Mouse (Mus musculus) neural tube, embryonic 13.5 days (tissue): ENCODE results near the gene Zkscan14. TPM values are rescaled to one million over a fixed set of nuclear protein-coding genes. Genes with fewer than 3 reads are reported as not detected.
"Not testable (repeated sequence)": the region's sequence is repeated elsewhere in the genome, so short reads cannot be mapped to it uniquely, and the experiment has no call there.

Experiments used
- ATAC-seq: fragments of 200-750 bp; cut with Nextera tagmentation; 2 replicates; pipeline ENCODE4 v1.8.0; 2017; ENCODE audit warnings: low read depth, mild to moderate bottlenecking, moderate TSS enrichment, moderate library complexity
- H3K27ac ChIP-seq: fragments of 300-500 bp; sonication (generic); replicated peaks from 2 replicates; pipeline ENCODE4 v1.5.1; 2015; ENCODE audit warnings: moderate library complexity, mild to moderate bottlenecking, inconsistent platforms
- H3K27me3 ChIP-seq: fragments of 300-500 bp; sonication (generic); 2 replicates; pipeline ENCODE4 v1.6.1; 2015; ENCODE audit warnings: mild to moderate bottlenecking, inconsistent platforms
- H3K36me3 ChIP-seq: fragments of 300-500 bp; sonication (generic); 2 replicates; pipeline ENCODE4 v1.6.1; 2015; ENCODE audit warnings: mild to moderate bottlenecking, inconsistent platforms
- H3K4me1 ChIP-seq: fragments of 300-500 bp; sonication (generic); replicated peaks from 2 replicates; pipeline ENCODE4 v1.6.1; 2015; ENCODE audit warnings: inconsistent platforms
- H3K4me2 ChIP-seq: fragments of 300-500 bp; sonication (generic); 2 replicates; pipeline ENCODE4 v1.6.1; 2015; ENCODE audit warnings: inconsistent platforms, mild to moderate bottlenecking, moderate library complexity
- H3K4me3 ChIP-seq: fragments of 300-500 bp; sonication (generic); 2 replicates; pipeline ENCODE4 v1.5.1; 2015; ENCODE audit warnings: mild to moderate bottlenecking, inconsistent platforms
- H3K9ac ChIP-seq: fragments of 300-500 bp; sonication (generic); 2 replicates; pipeline ENCODE4 v1.6.1; 2015; ENCODE audit warnings: moderate library complexity, mild to moderate bottlenecking, inconsistent platforms
- H3K9me3 ChIP-seq: fragments of 300-500 bp; sonication (generic); 2 replicates; pipeline ENCODE4 v1.6.1; 2016; ENCODE audit warnings: inconsistent platforms
- WGBS: fragments of 180-500 bp; shearing (Covaris S2); methylation state at CpG from one replicate; pipeline ENCODE4 v1.1.7; 2015; 5-methylcytosine and 5-hydroxymethylcytosine counted together
- polyA plus RNA-seq: library from polyadenylated mRNA; unstranded; fragments of >200 nt; fragmentation: Nextera tagmentation; extraction: Ambion mirVana; gene quantifications from 2 replicates; pipeline ENCODE4 v1.2.1, GENCODE M21; 2015

Gene Zkscan14
- polyA plus RNA-seq: 13.6 and 14.6 TPM in 2 replicates

- Histone ChIP-seq H3K4me1 (peaks cover 35% of the 10 kb centered on the region), H3K4me3 (peak within 1 kb of the TSS; percentile 89), H3K9me3 (no peaks in the 10 kb centered on the region), H3K27me3 (no peaks in the 10 kb centered on the region), H3K4me2 (peak within 1 kb of the TSS; percentile 98), H3K27ac (peak within 1 kb of the TSS; percentile 74), H3K9ac (peak within 1 kb of the TSS; percentile 91), H3K36me3 (peaks cover 20% of the 10 kb centered on the region)
- ATAC-seq: no peak
- WGBS: 1% methylated on average over 37 of the region's 37 CpGs
Measured at GRCm38 (mm10) chr5:145201321-145201991, at the start of gene Zkscan14. Zkscan14 (minus strand) TSS chr5:145201868.

- Histone ChIP-seq H3K27ac (no peak overlapping the region), H3K4me1 (no peaks in the 10 kb centered on the region), H3K4me3 (no peak overlapping the region), H3K36me3 (peaks cover 69% of the 10 kb centered on the region), H3K9ac (no peak overlapping the region), H3K27me3 (no peaks in the 10 kb centered on the region), H3K4me2 (no peak overlapping the region), H3K9me3 (no peaks in the 10 kb centered on the region)
- WGBS: 91% methylated on average over 3 of the region's 3 CpGs
- no peak for ATAC-seq
Measured at GRCm38 (mm10) chr5:145249520-145249919, 47.9 kb upstream of the Zkscan14 start.

DNA sequence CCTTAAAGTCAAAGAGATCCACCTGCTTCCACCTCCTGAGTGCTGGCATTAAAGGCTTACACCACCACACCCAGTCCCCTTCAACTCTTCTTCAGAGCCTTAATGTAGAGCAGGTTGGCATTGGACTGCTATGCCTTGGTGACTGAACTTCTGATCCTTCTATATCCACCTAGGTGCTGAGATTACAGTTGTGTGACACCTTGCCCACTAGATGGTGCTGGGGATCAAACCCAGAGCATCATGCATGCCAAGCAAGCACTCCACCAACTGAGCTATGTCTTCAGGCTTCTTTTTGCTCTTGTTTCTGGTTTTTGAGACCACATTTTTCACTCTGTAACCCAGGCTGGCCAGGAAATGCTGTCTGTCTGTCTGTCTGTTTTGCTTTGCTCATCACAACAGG, 33.0 kb upstream of the Zkscan14 start:
- H3K9me3 ChIP-seq: no peaks in the 10 kb centered on the region
- H3K4me1 ChIP-seq: peaks cover 23% of the 10 kb centered on the region
- H3K27me3 ChIP-seq: no peaks in the 10 kb centered on the region
- H3K4me3 ChIP-seq: no peak overlapping the region
- H3K4me2 ChIP-seq: no peak overlapping the region
- no peak overlapping the region for H3K27ac ChIP-seq
- ATAC-seq: no peak
- peaks cover 59% of the 10 kb centered on the region for H3K36me3 ChIP-seq
- H3K9ac ChIP-seq: no peak overlapping the region

DNA sequence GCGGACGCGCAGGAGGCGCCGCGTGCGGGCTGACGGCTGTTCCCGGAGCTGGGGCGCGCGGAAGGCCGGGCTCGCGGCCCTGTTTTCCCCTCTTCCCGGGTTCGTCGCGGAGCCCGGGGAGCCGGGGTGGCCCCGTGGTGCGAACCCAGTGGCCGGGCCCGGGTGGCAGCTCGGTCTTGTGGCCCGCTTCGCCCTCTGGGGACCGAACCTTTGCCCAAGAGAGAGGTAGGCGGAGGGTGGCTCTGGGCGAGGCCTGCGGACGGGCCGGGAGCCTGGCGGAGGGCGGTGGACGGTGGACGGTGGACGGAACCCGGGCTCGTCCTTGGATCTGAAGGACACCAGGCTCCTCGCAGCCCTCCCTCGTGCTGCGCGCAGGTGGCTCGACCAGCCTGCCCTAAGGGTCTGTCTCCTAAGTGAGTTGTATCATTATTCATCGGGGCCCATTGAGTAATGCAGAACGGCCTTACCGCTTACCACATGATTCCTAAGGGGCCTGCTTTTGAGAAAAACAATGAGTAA, 30.3 kb upstream of the Zkscan14 start:
- peak; percentile 72 for ATAC-seq
- Histone ChIP-seq H3K4me2 (peak overlapping the region; percentile 85), H3K27ac (peak overlapping the region; percentile 94), H3K27me3 (no peaks in the 10 kb centered on the region), H3K36me3 (peaks cover 35% of the 10 kb centered on the region), H3K4me1 (peaks cover 23% of the 10 kb centered on the region), H3K9ac (peak overlapping the region; percentile 99), H3K9me3 (no peaks in the 10 kb centered on the region), H3K4me3 (peak overlapping the region; percentile 100)
- WGBS: under 1% methylated on average over 23 of the region's 49 CpGs

GRCm38 (mm10) chr5:145231367-145231871, 29.8 kb upstream of the Zkscan14 start, which contains the start of gene Zfp655:
Zfp655 (plus strand) TSS chr5:145231715.
- H3K27me3 ChIP-seq: no peaks in the 10 kb centered on the region
- H3K4me2 ChIP-seq: peak within 1 kb of the TSS; percentile 85
- H3K27ac ChIP-seq: peak within 1 kb of the TSS; percentile 94
- peaks cover 31% of the 10 kb centered on the region for H3K36me3 ChIP-seq
- peak within 1 kb of the TSS; percentile 100 for H3K4me3 ChIP-seq
- under 1% methylated on average over 42 of the region's 42 CpGs for WGBS
- peak within 1 kb of the TSS; percentile 99 for H3K9ac ChIP-seq
- ATAC-seq: peak; percentile 97
- no peaks in the 10 kb centered on the region for H3K9me3 ChIP-seq
- H3K4me1 ChIP-seq: peaks cover 23% of the 10 kb centered on the region

DNA sequence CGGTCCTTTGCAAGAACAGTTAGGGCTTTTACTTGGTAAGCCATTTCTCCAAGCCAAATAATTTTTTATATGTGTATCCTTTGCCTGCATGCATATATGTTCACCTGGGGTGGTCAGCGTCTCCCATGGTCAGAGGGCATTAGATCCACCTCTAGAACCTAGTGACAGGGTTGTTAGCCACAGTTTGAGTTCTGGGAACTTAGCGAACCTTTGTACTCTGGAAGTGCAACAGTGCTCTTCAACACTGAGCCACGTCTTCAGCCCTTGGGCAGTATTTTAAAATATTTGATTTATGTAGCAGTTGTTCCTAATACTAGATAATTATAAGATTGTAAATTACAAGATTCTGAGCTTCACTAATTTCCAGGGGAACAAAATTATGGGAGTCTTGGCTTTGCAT, 29.0 kb upstream of the Zkscan14 start:
- peak overlapping the region; percentile 94 for H3K27ac ChIP-seq
- 82% methylated on average over 4 of the region's 4 CpGs for WGBS
- H3K4me1 ChIP-seq: peaks cover 23% of the 10 kb centered on the region
- H3K27me3 ChIP-seq: no peaks in the 10 kb centered on the region
- H3K36me3 ChIP-seq: peaks cover 24% of the 10 kb centered on the region
- peak overlapping the region; percentile 85 for H3K4me2 ChIP-seq
- H3K4me3 ChIP-seq: peak overlapping the region; percentile 100; the same call in 1 of the 2 replicates
- ATAC-seq: no peak
- H3K9me3 ChIP-seq: no peaks in the 10 kb centered on the region
- peak overlapping the region; percentile 99 for H3K9ac ChIP-seq

DNA sequence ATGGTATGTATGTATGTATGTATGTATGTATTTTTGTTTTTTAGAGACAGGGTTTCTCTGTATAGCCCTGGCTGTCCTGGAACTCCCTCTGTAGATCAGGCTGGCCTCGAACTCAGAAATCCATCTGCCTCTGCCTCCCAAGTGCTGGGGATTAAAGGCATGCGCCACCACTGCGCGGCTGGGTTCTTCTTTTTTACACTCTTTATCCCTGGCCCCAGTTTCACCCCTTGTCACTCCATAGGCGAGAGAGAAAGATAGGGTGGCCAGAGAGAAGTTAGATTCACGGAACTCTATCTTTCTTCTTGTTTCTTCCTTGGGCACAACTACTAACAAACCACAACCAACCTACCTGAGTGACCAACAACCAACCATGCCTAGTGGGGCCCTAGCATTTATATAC, 27.6 kb upstream of the Zkscan14 start:
- H3K9me3 ChIP-seq, H3K27ac ChIP-seq, H3K27me3 ChIP-seq, H3K9ac ChIP-seq, ATAC-seq, H3K4me3 ChIP-seq, H3K4me2 ChIP-seq: not testable (repeated sequence)
- Histone ChIP-seq H3K4me1 (peaks cover 23% of the 10 kb centered on the region), H3K36me3 (peaks cover 10% of the 10 kb centered on the region)
- WGBS: 84% methylated on average over 6 of the region's 6 CpGs

DNA sequence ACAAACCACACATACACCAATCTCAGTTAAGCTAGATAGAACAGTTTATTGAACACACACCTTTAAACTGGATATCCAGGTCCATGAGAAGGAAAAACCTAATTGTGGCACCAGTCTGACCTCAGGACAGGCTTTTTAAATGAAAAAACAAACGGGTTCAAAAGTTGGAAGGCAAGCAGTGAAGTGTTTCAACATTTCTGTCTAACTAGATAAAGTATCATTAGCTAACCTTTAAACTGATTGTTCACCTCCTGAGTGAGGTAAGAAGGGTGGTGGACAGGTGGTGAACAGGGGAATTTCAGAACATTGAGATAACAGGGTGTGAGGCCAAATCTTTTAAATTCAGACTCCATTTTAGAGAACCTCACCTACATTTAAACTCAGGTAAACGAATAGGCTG, 24.8 kb upstream of the Zkscan14 start:
- Histone ChIP-seq H3K27ac (no peak overlapping the region), H3K4me1 (peaks cover 6% of the 10 kb centered on the region), H3K4me3 (no peak overlapping the region), H3K9ac (no peak overlapping the region), H3K4me2 (no peak overlapping the region), H3K9me3 (no peaks in the 10 kb centered on the region), H3K36me3 (peaks cover 7% of the 10 kb centered on the region), H3K27me3 (no peaks in the 10 kb centered on the region)
- ATAC-seq: no peak
- WGBS: 65% methylated on average over 2 of the region's 2 CpGs

DNA sequence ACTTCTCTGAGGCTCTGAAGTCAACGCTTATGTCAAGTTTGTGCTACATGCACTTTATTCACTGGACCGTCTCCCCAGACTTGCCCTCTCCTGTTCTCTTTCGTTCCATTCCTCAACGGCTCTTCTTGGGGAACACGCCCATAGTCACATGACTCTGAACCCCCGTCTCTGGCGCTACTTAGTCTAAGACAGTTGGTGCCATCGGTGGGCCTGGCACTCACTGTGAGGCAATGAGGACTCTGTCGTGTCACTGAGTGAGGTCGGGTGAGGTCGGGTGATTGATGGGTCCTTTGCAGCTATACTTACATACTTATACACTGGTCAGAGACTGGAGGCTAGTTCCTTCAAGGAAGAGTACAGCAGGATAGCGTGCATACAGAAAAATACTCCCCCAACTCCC, 21.7 kb upstream of the Zkscan14 start:
- Histone ChIP-seq H3K9ac (no peak overlapping the region), H3K9me3 (no peaks in the 10 kb centered on the region), H3K4me3 (no peak overlapping the region), H3K4me2 (no peak overlapping the region), H3K27ac (no peak overlapping the region), H3K36me3 (peaks cover 37% of the 10 kb centered on the region), H3K4me1 (no peaks in the 10 kb centered on the region), H3K27me3 (no peaks in the 10 kb centered on the region)
- no peak for ATAC-seq
- 87% methylated on average over 12 of the region's 12 CpGs for WGBS

GRCm38 (mm10) chr5:145222840-145223239, 21.2 kb upstream of the Zkscan14 start:
- Histone ChIP-seq H3K27me3 (no peaks in the 10 kb centered on the region), H3K9me3 (no peaks in the 10 kb centered on the region)

DNA sequence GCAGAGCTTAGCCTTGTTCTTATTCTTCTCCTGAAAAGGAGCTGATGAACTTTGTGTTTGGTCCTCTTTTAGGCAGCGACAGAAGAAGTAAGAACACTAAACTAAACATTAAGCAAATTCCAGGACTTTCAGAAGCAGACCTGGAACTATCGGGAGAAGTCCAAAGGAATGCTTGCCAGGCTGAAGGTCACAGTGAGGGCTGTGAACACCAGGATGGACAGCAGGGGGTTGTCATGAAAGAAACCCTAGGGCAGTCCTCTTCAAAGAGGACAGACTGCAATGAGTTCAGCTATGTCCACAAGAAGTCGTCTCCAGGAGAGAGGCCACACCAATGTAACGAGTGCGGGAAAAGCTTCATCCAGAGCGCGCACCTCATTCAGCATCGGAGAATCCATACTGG, 18.3 kb upstream of the Zkscan14 start:
- Histone ChIP-seq H3K9ac (no peak overlapping the region), H3K4me2 (no peak overlapping the region), H3K27me3 (no peaks in the 10 kb centered on the region), H3K36me3 (peaks cover 53% of the 10 kb centered on the region), H3K4me3 (no peak overlapping the region), H3K27ac (no peak overlapping the region), H3K4me1 (no peaks in the 10 kb centered on the region), H3K9me3 (no peaks in the 10 kb centered on the region)
- no peak for ATAC-seq
- WGBS: 93% methylated on average over 8 of the region's 8 CpGs

More at GRCm38 (mm10) chr5:145222840-145223239, 21.2 kb upstream of the Zkscan14 start:
- Histone ChIP-seq H3K36me3 (peaks cover 42% of the 10 kb centered on the region), H3K4me1 (no peaks in the 10 kb centered on the region), H3K4me3 (no peak overlapping the region), H3K27ac (no peak overlapping the region), H3K4me2 (no peak overlapping the region), H3K9ac (no peak overlapping the region)
- no peak for ATAC-seq
- WGBS: 84% methylated on average over 5 of the region's 5 CpGs

- peaks cover 64% of the 10 kb centered on the region for H3K36me3 ChIP-seq
- WGBS: 95% methylated on average over 20 of the region's 20 CpGs
Measured at GRCm38 (mm10) chr5:145218671-145219070, 17.0 kb upstream of the Zkscan14 start.

More at GRCm38 (mm10) chr5:145218671-145219070, 17.0 kb upstream of the Zkscan14 start:
- Histone ChIP-seq H3K27me3 (no peaks in the 10 kb centered on the region), H3K9ac (no peak overlapping the region), H3K4me1 (no peaks in the 10 kb centered on the region), H3K4me2 (no peak overlapping the region), H3K9me3 (no peaks in the 10 kb centered on the region), H3K27ac (no peak overlapping the region), H3K4me3 (no peak overlapping the region)
- ATAC-seq: no peak
